Mouse (Mus musculus): ENCODE measurements around the gene Olfr577.

DNA sequence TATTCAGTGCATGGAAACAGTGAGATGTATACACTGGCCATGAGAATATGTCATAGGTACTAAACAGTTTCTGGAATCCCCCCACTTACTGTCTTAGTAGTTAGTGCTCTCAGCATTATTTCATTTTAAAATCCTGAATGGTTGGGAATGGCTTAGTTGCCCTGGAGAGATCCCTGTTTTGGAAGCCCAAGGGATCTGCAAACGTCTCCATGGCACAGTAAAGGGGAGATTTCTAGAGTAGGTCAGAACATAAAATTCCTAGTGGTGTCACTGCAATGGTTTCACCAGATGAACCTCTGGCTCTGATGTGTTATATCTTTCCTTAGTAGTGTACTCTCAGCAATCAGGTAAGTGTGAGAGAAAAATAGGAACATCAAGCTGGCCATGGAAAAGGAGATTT is 51.6 kb downstream of the Olfr577 start, which contains the start of gene Olfr572:
- TF ChIP-seq CTCF (IDR thresholded peaks at IDR 0.05; ENCODE audit: control insufficient read depth, insufficient read depth, insufficient read length) (no peak), USF1 (IDR thresholded peaks at IDR 0.05; ENCODE audit: low read depth) (no peak), CEBPB (IDR thresholded peaks at IDR 0.05; ENCODE audit: low read depth) (no peak), MAX (IDR thresholded peaks at IDR 0.05) (no peak), MYOD1 (IDR thresholded peaks at IDR 0.05; ENCODE audit: control insufficient read depth, insufficient read length, low read depth) (no peak), FOSL1 (IDR thresholded peaks at IDR 0.05; ENCODE audit: insufficient read depth, low read length, poor library complexity, severe bottlenecking) (no peak), MYOG (IDR thresholded peaks at IDR 0.05; ENCODE audit: control insufficient read depth, extremely low read depth, insufficient read length) (no peak)

Data from C2C12 (cell line).